Mouse (Mus musculus): ENCODE results near the gene Pecr.

DNA sequence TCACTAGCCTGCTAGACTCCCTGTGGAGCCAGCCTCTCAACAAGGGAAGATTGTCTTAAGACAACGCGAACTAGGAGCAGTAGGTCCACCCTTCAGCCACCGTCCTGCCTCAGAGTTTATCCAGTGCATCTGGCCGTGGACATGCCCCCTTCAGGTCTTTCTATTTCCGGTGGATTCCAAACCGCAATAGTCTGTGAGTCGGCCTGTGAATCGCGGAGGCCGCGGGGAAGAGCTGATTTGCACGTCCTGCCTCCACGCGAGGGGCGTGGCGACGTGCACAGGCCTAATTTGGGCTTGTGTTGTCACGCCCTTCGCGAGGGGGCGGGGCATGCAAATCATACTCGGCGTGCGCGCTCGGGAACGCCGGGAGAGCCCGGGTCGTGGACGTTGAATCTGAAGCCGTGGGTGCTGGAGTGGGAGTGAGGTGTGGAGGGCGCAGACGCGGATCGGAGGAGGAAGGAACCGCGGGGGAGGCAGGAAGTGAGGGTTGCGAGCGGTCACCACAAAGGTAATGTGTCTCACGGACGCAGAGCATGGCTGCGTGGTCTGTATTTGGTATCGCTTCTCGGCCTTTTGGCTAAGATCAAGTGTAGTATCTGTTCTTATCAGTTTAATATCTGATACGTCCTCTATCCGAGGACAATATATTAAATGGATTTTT is 40.3 kb downstream of the Pecr start:
- TF ChIP-seq CTCF (IDR thresholded peaks at IDR 0.05; ENCODE audit: control insufficient read depth, insufficient read depth, low read length) (peak; percentile 16; the same call in 1 of the 2 replicates), POLR2A (IDR thresholded peaks at IDR 0.05; ENCODE audit: borderline replicate concordance, control insufficient read depth, low read depth, low read length) (peak; percentile 85)
